Mouse (Mus musculus): Measurements from ENCODE around the gene Rnf144b.

Gene Rnf144b

GRCm38 (mm10) chr13:47266411-47266810, 144.0 kb downstream of the Rnf144b start:
- no peak for DNase-seq (ENCODE audit: low spot score in 2 of 2)

GRCm38 (mm10) chr13:47268227-47268626, 145.8 kb downstream of the Rnf144b start:
- no peak for DNase-seq (ENCODE audit: low spot score in 2 of 2)

- DNase-seq (ENCODE audit: low spot score in 2 of 2) = no peak
These were observed 150.5 kb downstream of the Rnf144b start for GRCm38 (mm10) chr13:47272928-47273327.

GRCm38 (mm10) chr13:47273487-47273886, 151.0 kb downstream of the Rnf144b start:
- DNase-seq (ENCODE audit: low spot score in 2 of 2) = no peak

- no peak for DNase-seq (ENCODE audit: low spot score in 2 of 2)
These were observed 151.7 kb downstream of the Rnf144b start for GRCm38 (mm10) chr13:47274139-47274538.

- DNase-seq (ENCODE audit: low spot score in 2 of 2) = no peak
These were observed 154.8 kb downstream of the Rnf144b start for GRCm38 (mm10) chr13:47277000-47277823.

GRCm38 (mm10) chr13:47277824-47278290, 155.4 kb downstream of the Rnf144b start:
- DNase-seq (ENCODE audit: low spot score in 2 of 2) = no peak

GRCm38 (mm10) chr13:47282221-47282620, 159.8 kb downstream of the Rnf144b start:
- DNase-seq (ENCODE audit: low spot score in 2 of 2) = no peak

- peak; percentile 53 to 78 for DNase-seq (ENCODE audit: low spot score in 2 of 2)
These were observed 166.0 kb downstream of the Rnf144b start for GRCm38 (mm10) chr13:47288449-47288848.

GRCm38 (mm10) chr13:47296465-47296864, 174.0 kb downstream of the Rnf144b start:
- DNase-seq (ENCODE audit: low spot score in 2 of 2) = no peak

All from frontal cortex, postnatal 14 days (tissue).